Mouse (Mus musculus) myocyte (in vitro differentiated cells): ENCODE results near the gene Nop14.

Experiments
- MAX ChIP-seq: IDR thresholded peaks from one replicate; pipeline ENCODE4 v1.6.1; 2011; ENCODE audit warnings: low read depth, mild to moderate bottlenecking, control low read depth
- POLR2A ChIP-seq: IDR thresholded peaks from one replicate; pipeline ENCODE4 v1.6.1; 2011; ENCODE audit warnings: low read depth, mild to moderate bottlenecking, control low read depth, moderate library complexity; ENCODE audit not compliant: insufficient read length
- POLR2AphosphoS2 ChIP-seq: IDR thresholded peaks from one replicate; pipeline ENCODE4 v1.6.1; 2011; ENCODE audit warnings: low read depth, control low read depth; ENCODE audit not compliant: insufficient read length
- USF1 ChIP-seq: IDR thresholded peaks from one replicate; pipeline ENCODE4 v1.6.1; 2011; ENCODE audit warnings: low read depth, mild to moderate bottlenecking, control low read depth, moderate library complexity

DNA sequence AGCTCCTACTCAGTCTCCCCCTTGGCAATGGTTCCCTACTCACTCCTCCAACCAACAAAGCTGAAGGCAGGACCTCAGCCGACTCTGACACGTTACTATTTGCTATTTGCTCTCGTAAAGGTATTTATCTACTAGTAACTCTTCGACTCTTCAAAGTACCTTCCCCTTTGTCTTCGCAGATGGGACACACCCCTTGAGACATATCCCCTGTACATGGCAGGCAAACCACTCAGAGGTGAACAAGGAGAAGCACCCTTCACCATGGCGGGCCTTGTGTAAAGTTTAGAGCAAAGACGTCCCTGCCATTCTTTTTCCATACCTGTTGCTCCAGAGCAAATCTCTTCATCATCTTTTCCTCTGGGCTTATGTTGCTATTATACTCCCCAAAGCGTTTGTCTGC is 2.4 kb downstream of the Nop14 start:
- TF ChIP-seq POLR2A (no peak), MAX (no peak), POLR2AphosphoS2 (no peak), USF1 (no peak)
